Comparison of ENCODE assay signal across 12 mouse cellular contexts in genomic region chr19:24159751-24160150, GRCm38 (mm10).
A peak's percentile ranks its signal among the peaks of the same experiment; 100 is the strongest.
DNase-seq lines count a peak whose midpoint lies in the region; ATAC-seq lines count a peak whose summit lies in the region.
"Had no signal": no experiment of that assay in that cellular context is flagged by ENCODE, and none has a peak within 500 bp of the region (broad histone marks: within the 10 kb centered on the region; RNA-seq: fewer than 3 reads in every experiment).

No protein-coding gene starts in this region.

- peaks cover 29% of the 10 kb centered on the region for H3K4me1 ChIP-seq in heart, embryonic 16.5 days (ENCODE audit: control insufficient read depth, insufficient read depth, low read length)
- peaks cover 32% of the 10 kb centered on the region for H3K4me1 ChIP-seq in kidney, embryonic 14.5 days (ENCODE audit: control insufficient read depth, insufficient read depth, low read length)

- peak overlapping the region; percentile 22 for H3K4me3 ChIP-seq in heart, embryonic 16.5 days (ENCODE audit: low read length)
- H3K4me3 ChIP-seq in kidney, embryonic 14.5 days (ENCODE audit: low read length): no peak overlapping the region
- H3K4me3 ChIP-seq: megakaryocyte, embryonic 14.5 days had no signal

- no peaks in the 10 kb centered on the region for H3K9me3 ChIP-seq in heart, embryonic 16.5 days (replicated peaks; ENCODE audit: control insufficient read depth, low read length)
- H3K9me3 ChIP-seq in kidney, embryonic 14.5 days (ENCODE audit: control insufficient read depth, low read length): no peaks in the 10 kb centered on the region
- H3K9me3 ChIP-seq: G1E; megakaryocyte, embryonic 14.5 days had no signal

- 29% methylated on average over 9 of the region's 9 CpGs for WGBS in heart, embryonic 16.5 days
- 24% methylated on average over 9 of the region's 9 CpGs for WGBS in kidney, embryonic 14.5 days

- peak overlapping the region; percentile 79 for H3K27ac ChIP-seq in heart, embryonic 16.5 days (ENCODE audit: low read length)
- no peak overlapping the region for H3K27ac ChIP-seq in kidney, embryonic 14.5 days (ENCODE audit: low read depth, low read length)

- DNase-seq in kidney, adult 11 months: peak; percentile 64
- no peak for DNase-seq in kidney, postnatal 4 days
- DNase-seq in neural tube, embryonic 10.5 days (ENCODE audit: extremely low spot score, low spot score): peak; percentile 46
- no peak for DNase-seq in cerebellum, postnatal 10 days
- no peak for DNase-seq in left cerebral cortex, adult 18-20 months (ENCODE audit: low spot score in 2 of 2)
- DNase-seq: cerebellum, postnatal 14 days; spleen, adult 18-20 months; thymus, postnatal 25 days had no signal

- no peaks in the 10 kb centered on the region for H3K27me3 ChIP-seq in heart, embryonic 16.5 days (ENCODE audit: control insufficient read depth, insufficient read depth, low read length)
- no peaks in the 10 kb centered on the region for H3K27me3 ChIP-seq in kidney, embryonic 14.5 days (ENCODE audit: control insufficient read depth, insufficient read depth, low read length)
- H3K27me3 ChIP-seq: megakaryocyte, embryonic 14.5 days had no signal

- H3K36me3 ChIP-seq in heart, embryonic 16.5 days (ENCODE audit: control insufficient read depth, insufficient read depth): no peaks in the 10 kb centered on the region
- H3K36me3 ChIP-seq in kidney, embryonic 14.5 days (ENCODE audit: control insufficient read depth, insufficient read depth, low read length): no peaks in the 10 kb centered on the region
- H3K36me3 ChIP-seq: G1E had no signal

- ATAC-seq in heart, embryonic 16.5 days (replicated peaks; ENCODE audit: extremely low read depth, insufficient read depth, low FRiP score): peak; percentile 79
- peak; percentile 20; the same call in 1 of the 2 replicates for ATAC-seq in kidney, embryonic 14.5 days (ENCODE audit: low FRiP score, low TSS enrichment)

- peak overlapping the region; percentile 51 for H3K4me2 ChIP-seq in heart, embryonic 16.5 days (ENCODE audit: low read depth, low read length)
- H3K4me2 ChIP-seq in kidney, embryonic 14.5 days (replicated peaks; ENCODE audit: low read depth, low read length): no peak overlapping the region

- no peak overlapping the region; the same call in 1 of the 2 replicates for H3K9ac ChIP-seq in heart, embryonic 16.5 days (ENCODE audit: low read length)
- no peak overlapping the region for H3K9ac ChIP-seq in kidney, embryonic 14.5 days (ENCODE audit: low read depth, low read length)

Comparison
In these comparisons a context has a peak if more than half of its experiments do, and no peak if none do; other contexts are left out.
1. DNase-seq: peak in kidney, adult 11 months (single experiment) and neural tube, embryonic 10.5 days (single experiment); none in kidney, postnatal 4 days (0 of 2), cerebellum, postnatal 10 days (0 of 2) and left cerebral cortex, adult 18-20 months (0 of 2).